Comparison of ENCODE assay signal across 26 mouse cellular contexts in genomic region chr1:187825421-187826097, GRCm38 (mm10).
DNase-seq lines count a peak whose midpoint lies in the region; ATAC-seq and TF ChIP-seq lines count a peak whose summit lies in the region.
"Had no signal": no experiment of that assay in that cellular context is flagged by ENCODE, and none has a peak within 500 bp of the region (broad histone marks: within the 10 kb centered on the region; RNA-seq: fewer than 3 reads in every experiment).

No protein-coding gene starts in this region.

- no peak for TF ChIP-seq CTCF in heart, adult 2 months (IDR thresholded peaks at IDR 0.05)
- no peak for TF ChIP-seq CTCF in kidney, adult 2 months (conservative IDR thresholded peaks at IDR 0.05; ENCODE audit: insufficient read depth, insufficient read length, low read depth, low read length)

- peaks cover 15% of the 10 kb centered on the region; the same call in 1 of the 2 replicates for H3K27me3 ChIP-seq in forebrain, embryonic 16.5 days (replicated peaks; ENCODE audit: control insufficient read depth, insufficient read depth, low read length)
- H3K27me3 ChIP-seq in forebrain, embryonic 10.5 days (ENCODE audit: poor library complexity, severe bottlenecking), result no peaks in the 10 kb centered on the region; the same call in 1 of the 2 replicates
- H3K27me3 ChIP-seq in heart, embryonic 14.5 days (ENCODE audit: control insufficient read depth, insufficient read depth, low read length), result no peaks in the 10 kb centered on the region
- H3K27me3 ChIP-seq in heart, adult 2 months (ENCODE audit: control insufficient read depth, insufficient read depth, low read length), result no peaks in the 10 kb centered on the region
- no peaks in the 10 kb centered on the region for H3K27me3 ChIP-seq in kidney, adult 2 months (replicated peaks; ENCODE audit: control insufficient read depth, insufficient read depth, low read length)
- no peaks in the 10 kb centered on the region for H3K27me3 ChIP-seq in lung, embryonic 16.5 days (ENCODE audit: control insufficient read depth, insufficient read depth, low read depth, low read length)
- H3K27me3 ChIP-seq: embryonic facial prominence, embryonic 13.5 days; hindbrain, embryonic 12.5 days; limb, embryonic 13.5 days; liver, embryonic 12.5 days; midbrain, embryonic 12.5 days; stomach, embryonic 15.5 days had no signal

- no peak for TF ChIP-seq POLR2A in heart, adult 2 months (IDR thresholded peaks at IDR 0.05; ENCODE audit: insufficient read depth, low read depth, low read length)
- TF ChIP-seq POLR2A in kidney, adult 2 months (IDR thresholded peaks at IDR 0.05; ENCODE audit: low read depth, low read length), result no peak

- ATAC-seq in forebrain, embryonic 16.5 days, result 0 out of 2 replicates have a peak, but pooled peaks have one; percentile 18
- no peak for ATAC-seq in heart, embryonic 14.5 days (ENCODE audit: insufficient number of reproducible peaks, insufficient read depth, low FRiP score, low read depth)
- ATAC-seq in lung, embryonic 16.5 days (ENCODE audit: low read depth), result peak; percentile 28; the same call in 1 of the 2 replicates
- ATAC-seq: forebrain, embryonic 15.5 days; inflammation-experienced regulatory T-cells, adult 6 months; liver, embryonic 12.5 days had no signal

- no peak for DNase-seq in forebrain, embryonic 10.5 days (ENCODE audit: extremely low spot score, low spot score)
- DNase-seq in heart, adult 2 months, result no peak
- no peak for DNase-seq in kidney, adult 2 months
- DNase-seq in kidney, postnatal 25 days, result no peak
- no peak for DNase-seq in lung, postnatal 14 days
- DNase-seq: adrenal gland, postnatal 14 days; cerebellum, adult 8-10 months; cerebellum, postnatal 36 days; embryo, embryonic 11 days; gastrocnemius, postnatal 10 days; kidney, postnatal 4 days; lung, adult 2 months; thymus, postnatal 25 days had no signal

- no peak overlapping the region for H3K4me2 ChIP-seq in forebrain, embryonic 16.5 days (ENCODE audit: low read length)
- no peak overlapping the region for H3K4me2 ChIP-seq in heart, embryonic 14.5 days (ENCODE audit: low read length)
- no peak overlapping the region for H3K4me2 ChIP-seq in lung, embryonic 16.5 days (ENCODE audit: low read depth, low read length)
- H3K4me2 ChIP-seq: embryonic facial prominence, embryonic 13.5 days; forebrain, embryonic 15.5 days; hindbrain, embryonic 12.5 days; limb, embryonic 13.5 days; liver, embryonic 12.5 days; midbrain, embryonic 12.5 days; neural tube, embryonic 15.5 days; stomach, embryonic 15.5 days had no signal

- WGBS in forebrain, embryonic 16.5 days, result 53% methylated on average over 9 of the region's 9 CpGs
- 74% methylated on average over 9 of the region's 9 CpGs for WGBS in forebrain, embryonic 10.5 days
- WGBS in heart, embryonic 14.5 days, result 72% methylated on average over 9 of the region's 9 CpGs
- 88% methylated on average over 9 of the region's 9 CpGs for WGBS in heart, adult 2 months
- WGBS in kidney, adult 2 months, result 80% methylated on average over 9 of the region's 9 CpGs
- WGBS in lung, embryonic 16.5 days, result 79% methylated on average over 9 of the region's 9 CpGs

- no peak for TF ChIP-seq EP300 in heart, adult 2 months (IDR thresholded peaks at IDR 0.05; ENCODE audit: insufficient read depth, low read depth, low read length)

- H3K4me1 ChIP-seq in forebrain, embryonic 16.5 days (replicated peaks; ENCODE audit: control insufficient read depth, insufficient read depth, low read length), result peaks cover 3% of the 10 kb centered on the region; the same call in 1 of the 2 replicates
- peaks cover 24% of the 10 kb centered on the region for H3K4me1 ChIP-seq in forebrain, embryonic 10.5 days
- H3K4me1 ChIP-seq in heart, embryonic 14.5 days (ENCODE audit: control insufficient read depth in 2 of 2, insufficient read depth in 2 of 2, low read length in 2 of 2), result peaks cover 5 to 20% of the 10 kb centered on the region in 2 experiments
- H3K4me1 ChIP-seq in heart, adult 2 months (ENCODE audit: control insufficient read depth, insufficient read depth, low read length), result no peaks in the 10 kb centered on the region; the same call in 1 of the 2 replicates
- peaks cover 25% of the 10 kb centered on the region; the same call in 1 of the 2 replicates for H3K4me1 ChIP-seq in kidney, adult 2 months (ENCODE audit: control insufficient read depth, insufficient read depth, low read length)
- no peaks in the 10 kb centered on the region; the same call in 1 of the 2 replicates for H3K4me1 ChIP-seq in lung, embryonic 16.5 days (replicated peaks; ENCODE audit: control insufficient read depth, insufficient read depth, low read length)
- H3K4me1 ChIP-seq: forebrain, embryonic 15.5 days; hindbrain, embryonic 12.5 days; liver, embryonic 12.5 days; stomach, embryonic 15.5 days had no signal

- no peak overlapping the region for H3K27ac ChIP-seq in forebrain, embryonic 16.5 days (ENCODE audit: low read length)
- no peak overlapping the region for H3K27ac ChIP-seq in forebrain, embryonic 10.5 days
- peak overlapping the region; percentile 45 to 46; a peak in 3 of 4 replicates for H3K27ac ChIP-seq in heart, embryonic 14.5 days (replicated peaks in 1 of 2; ENCODE audit: control insufficient read depth in 1 of 2, insufficient read depth in 1 of 2, low read depth in 2 of 2, low read length in 2 of 2)
- no peak overlapping the region for H3K27ac ChIP-seq in heart, adult 2 months
- H3K27ac ChIP-seq in kidney, adult 2 months (ENCODE audit: insufficient read depth, low read depth, low read length), result peak overlapping the region; percentile 6; the same call in 1 of the 2 replicates
- peak overlapping the region; percentile 21; the same call in 1 of the 2 replicates for H3K27ac ChIP-seq in lung, embryonic 16.5 days (ENCODE audit: low read length)
- H3K27ac ChIP-seq: embryonic facial prominence, embryonic 13.5 days; forebrain, embryonic 15.5 days; hindbrain, embryonic 12.5 days; limb, embryonic 13.5 days; liver, embryonic 12.5 days; midbrain, embryonic 12.5 days; neural tube, embryonic 15.5 days; stomach, embryonic 15.5 days had no signal

- H3K9me3 ChIP-seq in forebrain, embryonic 16.5 days (ENCODE audit: control insufficient read depth, low read length), result no peaks in the 10 kb centered on the region
- no peaks in the 10 kb centered on the region for H3K9me3 ChIP-seq in forebrain, embryonic 10.5 days
- H3K9me3 ChIP-seq in heart, embryonic 14.5 days (ENCODE audit: control insufficient read depth, low read length), result no peaks in the 10 kb centered on the region
- H3K9me3 ChIP-seq in lung, embryonic 16.5 days (ENCODE audit: control insufficient read depth, low read length), result no peaks in the 10 kb centered on the region
- H3K9me3 ChIP-seq: embryonic facial prominence, embryonic 13.5 days; forebrain, embryonic 15.5 days; limb, embryonic 13.5 days; liver, embryonic 12.5 days; midbrain, embryonic 12.5 days; neural tube, embryonic 15.5 days; stomach, embryonic 15.5 days had no signal

- no peaks in the 10 kb centered on the region for H3K36me3 ChIP-seq in forebrain, embryonic 16.5 days (ENCODE audit: control insufficient read depth, insufficient read depth)
- H3K36me3 ChIP-seq in forebrain, embryonic 10.5 days (replicated peaks), result no peaks in the 10 kb centered on the region
- no peaks in the 10 kb centered on the region for H3K36me3 ChIP-seq in heart, embryonic 14.5 days (ENCODE audit: control insufficient read depth, insufficient read depth, low read length)
- H3K36me3 ChIP-seq in heart, adult 2 months (ENCODE audit: control insufficient read depth, insufficient read depth, low read length), result no peaks in the 10 kb centered on the region; the same call in 1 of the 2 replicates
- H3K36me3 ChIP-seq in kidney, adult 2 months (ENCODE audit: control insufficient read depth, insufficient read depth, low read length), result no peaks in the 10 kb centered on the region
- no peaks in the 10 kb centered on the region for H3K36me3 ChIP-seq in lung, embryonic 16.5 days (ENCODE audit: control insufficient read depth, insufficient read depth, low read length)
- H3K36me3 ChIP-seq: embryonic facial prominence, embryonic 13.5 days; forebrain, embryonic 15.5 days; hindbrain, embryonic 12.5 days; limb, embryonic 13.5 days; liver, embryonic 12.5 days; midbrain, embryonic 12.5 days; neural tube, embryonic 15.5 days; stomach, embryonic 15.5 days had no signal

- H3K4me3 ChIP-seq in forebrain, embryonic 16.5 days (replicated peaks; ENCODE audit: low read length), result no peak overlapping the region
- H3K4me3 ChIP-seq in forebrain, embryonic 10.5 days, result no peak overlapping the region
- no peak overlapping the region for H3K4me3 ChIP-seq in heart, embryonic 14.5 days (ENCODE audit: control insufficient read depth in 1 of 2, insufficient read depth in 1 of 2, low read depth in 1 of 2, low read length in 2 of 2)
- H3K4me3 ChIP-seq in heart, adult 2 months, result no peak overlapping the region
- H3K4me3 ChIP-seq in kidney, adult 2 months (ENCODE audit: insufficient read depth, low read depth, low read length), result no peak overlapping the region
- no peak overlapping the region for H3K4me3 ChIP-seq in lung, embryonic 16.5 days (ENCODE audit: low read length)
- H3K4me3 ChIP-seq: embryonic facial prominence, embryonic 13.5 days; erythroblast, embryonic 14.5 days; forebrain, embryonic 15.5 days; hindbrain, embryonic 12.5 days; limb, embryonic 13.5 days; liver, embryonic 12.5 days; midbrain, embryonic 12.5 days; neural tube, embryonic 15.5 days; stomach, embryonic 15.5 days had no signal

- no peaks in the 10 kb centered on the region for H3K79me2 ChIP-seq in heart, adult 2 months (replicated peaks; ENCODE audit: control insufficient read depth, insufficient read depth, low read length)

- no peak overlapping the region for H3K9ac ChIP-seq in forebrain, embryonic 16.5 days (replicated peaks; ENCODE audit: low read depth, low read length)
- no peak overlapping the region for H3K9ac ChIP-seq in heart, embryonic 14.5 days (ENCODE audit: low read length)
- H3K9ac ChIP-seq in heart, adult 2 months (ENCODE audit: low read depth, low read length), result no peak overlapping the region
- no peak overlapping the region for H3K9ac ChIP-seq in lung, embryonic 16.5 days (ENCODE audit: low read length)
- H3K9ac ChIP-seq: embryonic facial prominence, embryonic 13.5 days; forebrain, embryonic 15.5 days; hindbrain, embryonic 12.5 days; limb, embryonic 13.5 days; liver, embryonic 12.5 days; midbrain, embryonic 12.5 days; neural tube, embryonic 15.5 days; stomach, embryonic 15.5 days had no signal

- intact Hi-C loops in heart, adult 2 months (cut with DNase I), result no loop called here

Comparison
In these comparisons a context has a peak if more than half of its experiments do, and no peak if none do; other contexts are left out.
1. H3K27ac ChIP-seq: peak in heart, embryonic 14.5 days (2 of 2), kidney, adult 2 months (single experiment) and lung, embryonic 16.5 days (single experiment); none in forebrain, embryonic 16.5 days (single experiment), forebrain, embryonic 10.5 days (single experiment) and heart, adult 2 months (single experiment).